Mouse (Mus musculus) activated CD4-positive, CD25-positive, alpha-beta regulatory T cell, adult 4 months (primary cell): ENCODE measurements around the gene Gart. TPM values are rescaled to one million over a fixed set of nuclear protein-coding genes. Genes with fewer than 3 reads are reported as not detected.
"Not testable (repeated sequence)": the region's sequence is repeated elsewhere in the genome, so short reads cannot be mapped to it uniquely, and the experiment has no call there.

ENCODE experiments used
- ATAC-seq: one replicate; pipeline ENCODE4 v1.8.0; 2017
- polyA plus RNA-seq, 2 experiments: library from polyadenylated mRNA; unstranded; fragments of 100-300 nt; shearing (Covaris generic); gene quantifications; one replicate each; pipeline ENCODE4 v1.2.1; 2017

Gart gene
- polyA plus RNA-seq, 2 experiments from 2014 or later, result 57.7 to 59.6 TPM

DNA sequence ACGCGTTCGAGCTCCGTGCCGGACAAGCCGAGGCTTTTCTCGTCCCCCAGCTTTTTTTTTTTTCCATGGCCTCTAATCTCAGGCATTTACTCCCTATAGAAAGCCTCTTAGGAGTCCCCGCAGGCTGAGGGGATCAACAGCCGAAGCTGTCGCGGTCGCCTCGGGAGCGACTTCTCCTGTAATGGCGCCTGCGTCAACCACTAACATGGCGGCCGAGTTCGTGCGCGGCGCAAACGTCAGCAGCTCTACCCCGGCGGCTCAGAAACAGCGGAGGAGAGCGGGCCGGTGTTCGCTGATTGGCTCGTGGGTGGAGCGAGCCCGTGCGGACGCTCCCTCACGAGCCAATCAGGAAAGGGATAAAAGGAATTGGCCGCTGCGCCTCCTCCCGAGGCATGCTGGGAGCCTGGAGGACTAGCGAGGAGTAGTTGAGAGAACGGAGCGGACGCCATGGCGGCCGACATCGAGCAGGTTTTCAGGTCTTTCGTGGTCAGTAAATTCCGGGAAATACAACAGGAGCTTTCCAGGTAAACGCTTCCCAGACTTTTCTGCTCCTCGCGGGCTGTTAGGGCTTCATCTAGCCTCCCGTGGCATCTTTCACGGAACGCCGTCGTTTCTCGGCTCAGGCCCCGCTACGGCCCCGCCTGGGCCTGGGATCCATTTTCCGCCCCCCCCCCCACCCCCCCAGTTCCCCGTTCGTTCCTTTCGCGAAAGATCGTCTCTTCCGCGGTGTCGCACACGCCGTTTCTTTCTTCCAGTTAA, 888 bp upstream of the Gart start, which contains the start of gene Son:
TSS of gene Son (plus strand) at position 46 of the 759 bp plus-strand sequence.
- peak; percentile 83 for ATAC-seq

DNA sequence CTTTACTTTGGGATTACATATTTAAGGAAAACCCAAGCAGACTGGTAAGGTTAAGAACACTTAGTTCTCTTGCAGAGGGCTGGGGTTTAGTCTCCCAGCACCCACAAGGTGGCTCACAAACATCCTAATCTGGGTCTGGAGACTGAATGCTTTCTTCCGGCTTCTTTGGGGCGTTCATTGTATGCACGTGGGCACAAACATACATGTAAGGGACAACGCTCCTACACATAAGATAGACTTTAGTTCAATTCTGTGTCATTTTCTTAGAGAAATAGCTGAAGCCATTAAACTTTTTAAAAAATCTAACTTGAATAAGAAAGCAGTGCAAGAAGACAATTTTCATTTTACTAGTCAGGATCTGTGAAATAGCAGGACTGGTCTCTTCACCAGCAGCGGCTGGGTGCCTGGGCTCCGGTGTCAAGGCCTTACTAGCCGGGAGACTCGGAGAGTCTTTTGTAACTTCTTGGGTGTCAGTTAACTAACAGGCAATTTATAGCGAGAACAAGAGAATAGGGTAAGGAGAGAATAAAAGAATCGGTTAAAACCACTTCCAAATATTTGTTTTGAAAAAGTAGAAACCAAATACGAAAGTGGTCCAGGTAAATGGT, 653 bp downstream of the Gart start:
- ATAC-seq, result peak; percentile 29

DNA sequence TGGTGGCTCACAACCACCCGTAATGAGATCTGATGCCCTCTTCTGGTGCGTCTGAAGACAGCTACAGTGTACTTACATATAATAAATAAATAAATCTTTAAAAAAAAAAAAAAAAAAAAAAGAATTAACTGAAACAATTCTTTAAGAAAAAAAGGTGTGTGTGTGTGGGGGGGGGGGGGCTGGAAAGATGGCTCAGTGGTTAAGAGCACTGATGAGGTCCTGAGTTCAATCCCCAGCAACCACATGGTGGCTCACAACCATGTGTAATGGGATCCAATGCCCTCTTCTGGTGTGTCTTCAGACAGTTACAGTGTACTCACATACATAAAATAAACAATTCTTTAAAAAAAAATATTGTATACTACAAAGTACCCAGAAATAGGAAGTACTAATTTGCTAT, 1.3 kb downstream of the Gart start:
- not testable (repeated sequence) for ATAC-seq

DNA sequence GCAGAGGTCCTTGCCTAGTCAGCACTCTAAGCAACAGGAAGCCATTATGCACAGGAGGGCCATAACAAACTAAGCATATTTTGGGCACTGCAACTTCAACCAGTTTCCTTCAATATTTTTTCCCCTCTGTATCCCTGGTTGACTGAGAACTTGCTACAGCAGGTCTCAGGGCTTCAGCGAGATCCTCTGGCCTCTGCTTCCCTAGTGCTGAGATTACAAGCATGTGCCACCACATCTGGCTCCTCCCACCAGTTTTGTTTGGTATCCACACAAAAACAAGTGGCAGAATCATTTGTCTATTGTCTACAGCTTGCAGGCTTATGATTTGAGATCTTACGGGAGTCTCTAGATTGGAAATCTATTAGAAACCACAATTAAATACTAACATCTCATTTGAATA, 1.9 kb downstream of the Gart start:
- ATAC-seq, result no peak

DNA sequence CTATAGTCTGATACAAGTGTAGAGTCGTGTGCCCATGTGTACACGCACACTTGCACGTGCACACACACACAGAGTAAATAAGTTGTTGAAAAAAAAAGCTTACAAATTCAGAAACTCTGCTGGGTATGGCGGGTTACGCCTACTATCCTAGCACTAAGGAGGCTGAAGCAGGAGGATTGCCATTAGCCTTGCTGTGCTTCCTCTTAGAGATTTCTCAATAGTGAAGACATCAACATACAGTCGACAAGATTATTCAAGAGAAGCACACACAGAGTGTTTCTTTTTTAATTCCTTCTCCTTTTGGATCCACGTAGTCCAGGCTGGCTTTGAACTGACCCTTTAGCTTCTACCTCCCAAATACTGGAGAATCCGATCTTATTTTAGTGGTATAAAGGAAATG, 6.6 kb downstream of the Gart start:
- ATAC-seq, result no peak

DNA sequence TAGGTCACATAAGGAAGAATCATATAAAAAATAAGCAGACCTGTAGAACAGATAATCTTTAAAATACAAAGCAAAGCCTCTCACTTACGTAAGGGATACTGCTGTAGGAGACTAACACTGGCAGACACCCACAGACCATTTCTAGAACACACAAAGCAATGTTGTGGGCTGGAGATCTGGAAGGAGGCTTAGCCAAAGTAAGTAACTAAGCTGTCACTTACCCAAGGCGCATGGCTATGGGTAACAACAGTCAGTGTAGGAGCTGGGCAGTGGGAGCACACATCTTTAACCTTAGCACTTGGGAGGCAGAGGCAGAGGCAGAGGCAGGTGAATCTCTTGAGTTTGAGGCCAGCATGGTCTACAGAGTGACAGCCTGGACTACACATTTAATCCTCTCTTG, 7.1 kb downstream of the Gart start:
- ATAC-seq, result no peak

DNA sequence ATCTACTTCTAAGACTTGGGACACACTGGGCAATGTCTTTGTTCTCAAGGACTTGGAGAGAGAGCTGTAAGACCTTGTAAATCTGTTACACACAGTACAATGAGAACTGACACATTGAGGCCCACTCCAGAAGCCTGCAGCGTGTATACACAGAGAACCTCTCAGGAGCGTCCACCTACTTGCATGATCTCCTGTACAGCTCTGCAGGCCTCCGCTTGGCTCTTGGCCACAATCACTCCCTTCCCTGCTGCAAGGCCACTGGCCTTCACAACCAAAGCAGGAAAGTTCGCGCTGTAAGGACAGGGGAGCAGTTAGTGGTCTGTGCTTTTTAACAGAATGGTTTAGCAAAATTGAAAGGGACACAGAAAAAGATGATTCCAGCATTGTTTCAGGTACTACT, 7.6 kb downstream of the Gart start:
- no peak for ATAC-seq

DNA sequence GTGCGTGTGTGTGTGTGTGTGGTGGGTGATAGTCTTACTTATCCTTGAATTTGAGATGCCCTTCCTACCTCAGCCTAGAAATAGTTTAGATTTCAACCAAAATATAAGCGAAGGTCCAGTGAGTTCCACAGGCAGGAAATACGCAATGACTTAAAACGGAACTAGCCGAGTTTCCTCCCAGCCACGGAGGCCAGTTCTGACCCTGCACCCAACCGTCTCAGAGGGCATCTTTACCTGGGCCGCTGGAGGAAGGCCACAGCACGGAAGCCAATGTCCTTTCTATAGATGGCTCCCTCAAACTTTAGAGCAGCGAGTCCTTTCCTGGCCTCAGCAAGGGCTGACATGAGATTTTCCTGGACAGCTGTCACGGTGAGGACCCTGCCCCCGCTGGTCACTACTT, 13.1 kb downstream of the Gart start:
- ATAC-seq, result no peak

DNA sequence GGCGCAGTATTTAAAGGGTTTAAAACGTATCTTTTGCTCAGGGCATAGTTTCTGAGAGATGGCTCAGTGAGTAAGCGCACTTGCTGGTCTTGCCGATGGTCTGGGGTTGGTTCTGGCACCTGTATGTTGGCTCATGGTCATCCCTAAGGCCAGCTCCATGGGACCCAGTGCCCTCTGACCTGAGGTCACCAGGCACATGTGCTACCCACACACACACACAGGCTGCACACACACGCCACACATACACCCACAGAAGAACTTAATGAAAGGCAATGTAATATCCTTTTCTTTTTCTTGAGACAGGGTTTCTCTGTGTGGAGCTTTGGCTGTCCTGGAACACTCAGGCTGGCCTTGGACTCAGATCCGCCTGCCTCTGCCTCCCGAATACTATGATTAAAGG, 13.8 kb downstream of the Gart start:
- no peak for ATAC-seq

DNA sequence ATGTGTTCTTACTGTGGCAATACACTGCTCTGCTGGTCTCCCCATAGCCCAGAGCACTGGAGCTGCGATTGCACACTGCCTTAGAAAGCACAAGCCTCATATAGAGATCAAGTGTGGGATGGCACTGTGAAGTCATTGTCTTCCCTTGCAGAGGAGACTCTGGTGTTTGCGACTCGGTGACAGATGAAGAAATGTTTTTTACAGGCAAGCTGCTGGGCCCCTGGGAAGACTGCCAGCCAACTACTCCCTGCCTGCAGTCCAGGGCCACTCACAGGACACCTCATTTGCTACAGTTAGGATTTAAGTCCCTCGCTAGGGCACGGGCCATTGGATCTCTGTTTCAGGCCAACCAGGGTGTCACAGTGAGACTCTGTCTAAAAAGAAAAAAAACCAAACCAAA, 14.3 kb downstream of the Gart start:
- no peak for ATAC-seq

DNA sequence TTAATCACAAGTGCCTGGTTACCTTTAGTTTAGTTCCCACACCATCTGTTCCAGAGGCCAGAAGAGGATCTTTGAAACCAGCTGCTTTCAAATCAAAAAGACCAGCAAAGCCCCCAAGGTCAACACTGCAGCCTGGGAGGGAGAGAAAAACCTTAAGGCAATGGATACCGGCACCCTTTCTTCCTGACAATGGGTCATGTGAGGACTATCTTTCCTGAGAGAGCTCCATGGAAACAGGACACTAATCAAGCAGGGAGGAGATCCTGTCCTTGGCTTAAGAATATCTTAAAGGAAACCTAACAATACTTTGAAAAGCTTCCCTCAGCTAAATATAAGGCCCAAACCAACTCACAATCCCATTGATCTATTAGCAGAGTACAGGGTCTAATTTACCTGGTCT, 16.2 kb downstream of the Gart start:
- ATAC-seq, result no peak

DNA sequence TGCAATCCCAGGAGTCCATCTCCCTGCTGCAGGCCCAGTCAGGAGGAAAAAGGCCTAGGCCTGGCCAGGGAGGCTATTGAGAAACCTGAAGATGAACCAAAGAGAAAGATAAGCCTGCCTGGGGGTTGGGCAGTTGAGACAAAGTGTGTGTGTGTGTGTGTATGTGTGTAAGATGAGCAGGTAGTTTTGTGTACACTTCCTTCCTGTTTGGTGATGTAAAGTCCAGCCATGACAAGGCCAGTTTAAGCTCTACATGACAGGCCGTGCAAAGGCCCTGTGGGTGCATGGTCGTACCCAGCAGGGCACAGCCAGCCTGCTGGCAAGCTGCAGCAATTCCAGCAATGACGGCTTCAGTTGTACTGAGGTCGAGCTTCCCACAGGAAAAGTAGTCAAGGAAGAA, 17.0 kb downstream of the Gart start:
- ATAC-seq, result no peak

DNA sequence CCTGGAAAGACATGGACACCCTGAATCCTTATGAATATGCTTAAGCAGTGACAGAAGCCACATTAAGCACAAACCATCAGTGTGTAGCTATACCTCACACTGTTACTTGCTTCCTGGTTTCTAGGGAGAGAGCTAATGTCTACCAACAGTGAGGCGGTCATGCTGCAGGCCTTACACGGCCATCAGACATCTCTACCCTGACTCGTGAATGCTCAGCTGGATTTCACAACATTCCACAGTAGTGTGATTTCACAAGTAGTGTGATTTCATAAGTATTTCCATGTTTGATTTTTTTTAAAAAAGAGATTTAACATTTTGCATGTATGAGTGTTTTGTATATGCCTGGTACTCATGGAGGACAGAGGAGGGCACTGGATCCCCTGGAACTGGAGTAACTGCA, 18.1 kb downstream of the Gart start:
- ATAC-seq, result no peak

DNA sequence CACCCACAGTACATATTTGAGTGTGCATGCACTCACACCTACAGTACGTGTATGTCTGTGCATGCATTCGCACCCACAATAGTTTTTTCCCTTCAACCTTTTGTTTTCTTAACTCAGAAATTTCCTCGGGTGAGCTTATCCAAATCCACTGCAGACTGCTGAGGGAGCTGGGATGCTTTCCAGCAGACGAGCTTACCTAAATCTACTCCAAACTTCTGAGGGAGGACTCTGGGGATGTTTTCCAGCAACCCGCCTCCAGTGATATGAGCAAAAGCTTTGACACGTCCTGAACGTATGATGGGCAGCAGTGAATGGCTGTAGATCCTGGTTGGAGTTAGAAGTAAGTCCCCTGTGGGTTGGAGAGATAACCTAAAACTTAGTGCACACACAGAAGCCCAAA, 18.9 kb downstream of the Gart start:
- no peak for ATAC-seq

DNA sequence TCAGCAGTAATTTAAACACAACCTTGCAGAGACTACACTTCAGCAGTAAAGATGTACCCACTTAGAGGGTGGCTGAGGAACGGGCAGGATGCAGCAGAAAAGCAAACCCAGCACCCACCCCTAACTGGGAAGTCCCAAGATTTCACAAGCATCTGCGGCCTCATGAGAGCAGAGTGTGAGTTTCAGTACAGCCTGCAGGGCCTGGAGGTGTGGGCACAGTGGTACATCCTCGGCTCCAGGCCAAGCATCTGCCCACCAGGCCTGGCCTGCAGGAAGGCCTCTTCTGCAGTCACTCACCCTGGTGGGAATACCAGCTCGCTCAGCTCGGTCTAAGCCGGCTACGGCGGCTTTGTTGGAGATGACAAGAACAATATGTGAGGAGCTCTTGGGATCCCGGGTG, 23.7 kb downstream of the Gart start:
- no peak for ATAC-seq

DNA sequence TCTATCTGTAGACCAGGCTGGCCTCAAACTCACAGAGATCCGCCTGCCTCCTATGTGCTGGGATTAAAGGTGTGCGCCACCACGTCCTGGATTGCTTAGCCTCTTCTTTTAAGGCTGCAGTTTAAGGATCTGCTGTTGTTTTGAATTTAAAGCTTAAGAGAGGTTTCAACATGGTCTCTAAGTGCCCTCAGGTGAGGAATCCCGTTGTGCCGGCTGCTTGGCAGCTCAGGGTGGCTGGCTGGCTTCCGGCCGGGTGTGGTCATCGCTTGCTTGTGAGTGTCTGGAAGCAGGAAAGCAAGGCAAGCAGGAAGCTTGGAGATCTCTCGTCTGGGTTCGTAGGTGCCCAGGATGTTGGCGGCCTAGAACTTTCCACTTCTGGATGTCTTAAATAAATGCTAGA, 25.8 kb downstream of the Gart start:
- no peak for ATAC-seq

DNA sequence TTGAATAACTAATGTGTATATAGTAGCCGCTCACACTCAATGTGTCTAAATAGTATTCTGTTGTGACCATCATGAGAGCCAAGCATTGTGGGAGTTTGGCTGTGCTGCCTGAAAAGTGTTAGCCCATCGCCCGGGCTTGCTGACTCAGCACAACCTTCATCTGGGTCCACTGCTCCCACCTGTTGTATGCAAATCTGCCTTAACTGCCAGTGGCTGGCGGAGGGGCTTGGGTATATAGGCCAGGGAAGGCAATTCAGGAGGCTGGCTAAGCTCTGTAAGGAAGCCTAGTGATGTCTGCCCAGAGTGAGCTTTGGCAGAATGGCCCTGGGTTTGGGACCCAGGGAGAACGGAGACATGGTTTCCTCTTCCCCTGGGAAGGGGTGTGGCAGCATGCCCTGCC, 26.6 kb downstream of the Gart start:
- no peak for ATAC-seq

DNA sequence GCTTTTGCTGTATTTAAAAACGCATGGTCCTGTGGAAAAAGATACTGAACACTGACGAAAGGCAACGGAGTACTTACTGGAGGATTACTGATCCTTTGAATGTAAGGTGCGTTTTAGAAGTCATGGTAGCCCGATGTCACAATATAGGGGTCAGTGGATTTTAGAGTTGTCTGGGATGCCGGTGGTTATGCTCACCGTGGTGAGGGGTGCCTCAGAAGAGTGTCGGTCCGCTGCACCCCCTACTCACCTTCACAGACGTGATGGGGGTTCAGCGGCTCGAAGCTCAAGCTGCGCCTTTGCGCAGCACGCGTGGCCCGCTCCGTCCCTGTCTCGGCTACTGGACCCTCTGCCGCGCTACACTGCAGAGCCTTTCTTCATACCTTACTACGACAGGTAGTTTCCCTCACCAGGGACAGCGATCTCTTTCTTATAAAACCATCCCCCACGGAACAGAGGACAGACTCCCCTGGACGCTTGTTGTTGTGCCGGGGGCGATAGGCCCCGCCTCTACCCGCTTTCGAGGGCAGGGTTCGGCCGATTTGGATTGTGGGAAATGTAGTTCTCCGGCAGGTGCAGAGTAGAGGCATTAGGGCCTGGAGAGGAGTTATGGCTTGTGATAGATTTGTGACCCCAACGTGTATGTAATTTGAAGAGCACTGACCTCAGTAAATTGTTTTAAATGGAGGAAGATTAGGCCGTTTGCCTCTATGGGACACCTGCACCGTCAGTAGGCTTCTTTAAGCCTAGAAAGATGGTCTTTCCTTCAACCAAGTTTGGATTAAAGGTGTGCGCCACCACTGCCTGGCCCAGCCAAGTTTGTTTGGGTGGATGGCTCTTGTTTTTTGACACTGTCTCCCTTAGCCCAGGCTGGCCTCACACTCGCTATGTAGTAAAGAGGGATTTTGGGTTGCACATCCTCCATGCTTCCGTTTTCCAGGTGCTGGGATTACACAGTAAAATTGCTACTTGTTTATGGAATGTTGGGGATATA, 27.9 kb downstream of the Gart start, which contains the start of gene Dnajc28:
TSS of gene Dnajc28 (minus strand) at position 516 of the 991 bp plus-strand sequence.
- peak; percentile 99 for ATAC-seq

DNA sequence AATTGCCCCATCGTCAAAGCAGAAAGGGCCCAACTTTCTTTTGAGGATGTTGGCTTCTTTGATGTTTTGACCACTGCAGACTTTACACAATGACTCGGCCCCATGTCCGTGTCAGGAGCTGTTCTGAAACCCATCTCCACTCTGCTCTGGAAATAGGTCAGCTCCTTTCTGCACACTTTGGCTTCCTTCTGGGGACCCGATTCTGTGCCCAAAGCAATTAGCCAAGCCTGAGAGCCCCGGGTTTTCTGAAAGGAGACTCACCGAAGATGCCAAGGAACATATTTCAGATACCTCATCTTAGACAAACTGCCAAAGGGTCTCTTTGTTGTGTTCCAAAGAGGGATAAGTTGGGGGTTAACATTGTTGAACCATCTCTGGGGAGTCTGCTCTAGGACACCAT, 32.2 kb downstream of the Gart start:
- no peak for ATAC-seq

DNA sequence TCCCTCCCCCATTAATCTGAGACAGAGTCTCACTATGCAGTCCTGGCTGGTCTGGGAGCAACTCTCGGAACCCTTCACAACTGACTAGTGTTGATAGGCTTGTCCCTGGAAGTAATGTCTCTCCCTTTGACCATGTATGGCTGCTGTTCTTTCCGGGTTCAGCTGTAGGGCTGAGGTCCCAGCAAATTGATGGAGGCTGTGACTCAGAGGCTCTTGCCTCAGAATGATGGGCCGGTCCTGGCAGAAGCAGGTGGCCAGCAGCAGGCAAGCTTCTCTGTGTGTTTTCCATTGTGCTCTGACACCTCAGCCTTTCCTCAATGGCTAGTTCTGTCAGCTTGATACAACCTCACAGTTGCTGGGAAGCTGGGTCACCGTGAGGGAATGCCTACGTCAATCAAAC, 34.2 kb downstream of the Gart start:
- no peak for ATAC-seq

DNA sequence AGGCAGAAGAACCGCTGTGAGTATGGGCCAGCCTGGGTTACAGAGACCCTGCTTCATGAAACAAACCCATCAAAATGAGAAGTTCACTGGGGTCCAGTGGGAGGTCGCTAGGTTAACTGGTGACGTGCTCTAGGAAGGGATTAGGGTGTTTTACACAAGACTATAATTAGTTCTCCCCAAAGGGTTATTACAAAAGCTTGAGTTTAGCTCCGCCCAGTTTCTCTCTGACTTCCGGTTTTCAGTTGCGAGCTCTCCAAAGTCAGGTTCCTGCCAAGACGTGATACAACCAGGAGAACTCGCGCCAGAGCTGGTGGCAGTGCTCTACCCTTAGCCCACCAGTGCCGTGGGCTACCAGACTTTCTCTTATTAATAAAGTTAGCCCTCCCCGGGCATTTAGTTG, 35.5 kb downstream of the Gart start:
- ATAC-seq, result no peak

DNA sequence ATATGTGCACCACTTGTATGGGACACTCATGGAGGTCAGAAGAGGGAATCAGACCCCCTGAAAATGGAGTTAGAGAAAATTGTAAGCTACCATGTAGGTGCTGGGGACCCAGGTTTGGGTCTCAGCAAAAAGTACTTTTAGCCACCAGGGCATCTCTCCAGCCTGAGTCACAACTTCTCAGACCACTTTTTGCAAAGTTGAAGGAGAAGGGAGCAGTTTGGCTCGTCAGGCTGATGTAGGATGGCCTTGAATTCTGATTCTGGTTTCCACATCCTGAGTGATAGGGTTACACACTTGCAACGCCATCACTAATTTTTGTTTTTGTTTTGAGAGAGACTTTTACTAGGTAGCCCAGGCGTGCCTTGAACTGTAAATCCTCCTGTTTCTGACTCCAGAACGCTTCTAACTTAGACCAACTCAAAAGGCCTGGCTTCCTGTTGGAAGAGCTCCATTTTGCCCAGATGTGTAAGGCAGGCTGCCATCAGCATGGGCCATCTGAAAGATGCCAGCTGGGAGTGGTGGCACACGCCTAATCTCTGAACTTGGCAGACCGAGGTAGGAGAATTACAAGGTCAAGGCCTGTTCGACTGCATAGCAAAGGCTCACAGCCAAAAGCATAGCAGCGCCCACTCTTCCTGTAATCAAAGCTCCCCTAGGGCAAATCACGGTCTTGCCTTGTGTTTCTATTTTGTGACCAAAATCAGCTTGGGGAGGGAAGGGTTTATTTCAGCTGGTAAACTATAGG, 37.1 kb downstream of the Gart start:
- no peak for ATAC-seq

DNA sequence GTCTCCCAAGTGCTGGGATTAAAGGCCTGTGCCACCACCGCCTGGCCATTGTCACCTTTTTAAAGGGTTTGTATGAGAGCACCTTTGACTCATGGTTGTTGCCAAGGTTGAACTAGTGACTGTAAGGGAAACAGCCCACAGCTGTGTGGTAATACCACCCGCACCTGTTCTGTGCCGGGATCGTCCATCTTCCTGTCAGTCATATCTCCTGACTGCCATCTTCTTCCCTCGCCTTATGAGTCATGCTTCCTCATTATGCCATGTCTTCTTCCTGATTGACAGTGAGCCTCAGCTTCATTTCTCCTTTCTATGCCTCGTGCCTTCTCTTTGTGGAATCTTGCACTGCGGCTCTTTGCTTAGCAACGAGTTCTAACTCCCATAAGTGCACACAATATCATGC, 39.8 kb downstream of the Gart start:
- no peak for ATAC-seq
